Mouse (Mus musculus) megakaryocyte, embryonic 14.5 days (primary cell): Measurements from ENCODE around the gene Htatsf1. TPM values are rescaled to one million over a fixed set of nuclear protein-coding genes. Genes with fewer than 3 reads are reported as not detected.

ENCODE experiments used
- H3K27me3 ChIP-seq: replicated peaks from 2 replicates; pipeline ENCODE3; 2012; ENCODE audit warnings: inconsistent platforms
- H3K36me3 ChIP-seq: replicated peaks from 2 replicates; pipeline ENCODE3; 2012; ENCODE audit warnings: low read length, inconsistent platforms, mixed read lengths
- H3K4me1 ChIP-seq: 2 replicates; pipeline ENCODE4 v1.6.1; 2012; ENCODE audit warnings: inconsistent platforms
- H3K4me3 ChIP-seq: replicated peaks from 2 replicates; pipeline ENCODE3; 2012; ENCODE audit warnings: moderate library complexity, mild to moderate bottlenecking, inconsistent platforms
- H3K9me3 ChIP-seq: 2 replicates; pipeline ENCODE4 v1.6.1; 2012; ENCODE audit warnings: inconsistent platforms
- FLI1 ChIP-seq: IDR thresholded peaks from 2 replicates; pipeline ENCODE4 v1.6.1; 2012; ENCODE audit warnings: low read length, inconsistent platforms, mixed read lengths
- GATA1 ChIP-seq: IDR thresholded peaks from 3 replicates; pipeline ENCODE4 v1.6.1; 2012; ENCODE audit warnings: mixed read lengths, low read length, inconsistent platforms, borderline replicate concordance
- polyA plus RNA-seq: library from polyadenylated mRNA; stranded (reverse); fragments of >175 nt; gene quantifications from 2 replicates; pipeline ENCODE4 v1.2.3, GENCODE M21; 2012; ENCODE audit warnings: low replicate concordance; ENCODE audit not compliant: insufficient read depth

The Htatsf1 gene
- 5.9 and 20.8 TPM in 2 replicates for polyA plus RNA-seq

- no peaks in the 10 kb centered on the region; the same call in 1 of the 2 replicates for H3K4me1 ChIP-seq
- H3K4me3 ChIP-seq, result peak within 1 kb of the TSS; percentile 95
- no peaks in the 10 kb centered on the region for H3K27me3 ChIP-seq
- TF ChIP-seq GATA1 (no peak), FLI1 (no peak)
- H3K36me3 ChIP-seq, result peaks cover 17% of the 10 kb centered on the region
- peaks cover 7% of the 10 kb centered on the region for H3K9me3 ChIP-seq
Measured at GRCm38 (mm10) chrX:57053174-57053992, at the start of gene Htatsf1. TSS of gene Htatsf1 (plus strand) at chrX:57053583.

DNA sequence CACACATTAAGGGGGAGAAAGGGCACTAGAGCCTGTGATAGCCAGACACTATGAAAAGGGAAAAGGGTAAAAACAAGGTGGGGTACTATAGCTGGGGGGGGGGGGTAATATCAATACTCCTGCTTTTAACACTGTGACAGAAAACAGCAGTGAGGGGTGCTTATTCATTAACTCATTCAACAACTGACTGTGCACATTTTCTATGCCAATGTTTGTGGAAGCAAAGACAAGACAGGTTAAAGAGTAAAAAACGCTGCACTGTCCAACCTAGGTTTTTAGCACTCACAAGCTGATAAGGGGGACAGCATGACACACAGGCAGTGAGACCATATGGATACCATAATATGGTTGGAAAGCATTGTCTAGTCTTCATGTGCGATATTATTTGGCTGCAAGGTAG lies 40.5 kb upstream of the Htatsf1 start:
- no peaks in the 10 kb centered on the region; the same call in 1 of the 2 replicates for H3K9me3 ChIP-seq
- TF ChIP-seq GATA1 (no peak), FLI1 (no peak)
- no peak overlapping the region for H3K4me3 ChIP-seq

DNA sequence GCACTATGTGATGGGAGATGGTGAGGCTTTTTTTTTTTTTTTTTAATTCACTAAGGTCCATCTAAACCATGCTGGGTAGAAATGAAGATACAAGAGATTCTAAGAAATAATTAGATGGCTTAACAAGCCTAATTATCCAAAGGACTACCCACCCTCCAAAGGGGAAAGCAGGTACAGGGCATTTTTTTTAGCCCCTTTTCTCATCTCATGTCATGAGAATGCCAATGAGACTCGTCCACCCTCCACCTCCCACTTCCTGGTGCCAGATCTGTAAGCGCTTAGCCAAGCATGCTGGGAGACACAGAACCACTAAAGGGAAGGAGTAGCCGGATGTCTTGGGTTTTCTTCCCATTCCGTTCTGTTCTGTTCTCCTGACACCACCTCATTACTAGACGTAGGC lies 10.6 kb upstream of the Htatsf1 start, which contains the start of gene Brs3:
TSS of gene Brs3 (plus strand) at position 301 of the 400 bp plus-strand sequence.
- Histone ChIP-seq H3K4me1 (no peaks in the 10 kb centered on the region), H3K4me3 (no peak within 1 kb of the TSS), H3K36me3 (no peaks in the 10 kb centered on the region), H3K9me3 (no peaks in the 10 kb centered on the region), H3K27me3 (peaks cover 18% of the 10 kb centered on the region)
- no peak for TF ChIP-seq FLI1
- TF ChIP-seq GATA1, result no peak

More for the DNA sequence above, 40.5 kb upstream of the Htatsf1 start:
- Histone ChIP-seq H3K36me3 (no peaks in the 10 kb centered on the region), H3K27me3 (peaks cover 3% of the 10 kb centered on the region), H3K4me1 (no peaks in the 10 kb centered on the region)

GRCm38 (mm10) chrX:57043869-57044268 lies 9.5 kb upstream of the Htatsf1 start:
- H3K27me3 ChIP-seq, result peaks cover 15% of the 10 kb centered on the region
- H3K36me3 ChIP-seq, result no peaks in the 10 kb centered on the region
- no peaks in the 10 kb centered on the region for H3K4me1 ChIP-seq
- no peak for TF ChIP-seq FLI1
- TF ChIP-seq GATA1, result no peak
- no peaks in the 10 kb centered on the region for H3K9me3 ChIP-seq
- H3K4me3 ChIP-seq, result no peak overlapping the region

DNA sequence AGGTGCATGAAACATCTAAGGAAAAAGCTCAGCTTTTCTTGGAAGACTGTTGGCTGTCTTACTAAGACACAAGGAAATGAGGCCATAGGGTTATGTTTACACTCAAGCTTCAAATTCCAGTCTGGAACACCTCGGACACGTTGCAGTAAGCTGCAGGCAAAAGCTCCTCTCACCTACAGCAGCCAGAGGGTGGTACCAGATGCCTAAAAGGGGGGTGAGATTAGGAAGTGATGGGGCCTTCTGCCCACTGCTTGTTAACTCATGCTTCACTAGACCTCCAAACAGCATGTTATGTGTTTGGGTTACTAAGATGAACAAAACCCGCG lies 572 bp upstream of the Htatsf1 start:
- no peak for TF ChIP-seq FLI1
- no peak for TF ChIP-seq GATA1
- Histone ChIP-seq H3K4me1 (no peaks in the 10 kb centered on the region; the same call in 1 of the 2 replicates), H3K27me3 (peaks cover 2% of the 10 kb centered on the region), H3K36me3 (peaks cover 16% of the 10 kb centered on the region), H3K4me3 (peak overlapping the region; percentile 95), H3K9me3 (peaks cover 7% of the 10 kb centered on the region)

GRCm38 (mm10) chrX:57053993-57054385 lies 606 bp downstream of the Htatsf1 start:
- Histone ChIP-seq H3K36me3 (peaks cover 17% of the 10 kb centered on the region), H3K4me1 (no peaks in the 10 kb centered on the region; the same call in 1 of the 2 replicates), H3K4me3 (peak overlapping the region; percentile 95), H3K27me3 (no peaks in the 10 kb centered on the region), H3K9me3 (peaks cover 7% of the 10 kb centered on the region)
- TF ChIP-seq GATA1 (no peak), FLI1 (no peak)

DNA sequence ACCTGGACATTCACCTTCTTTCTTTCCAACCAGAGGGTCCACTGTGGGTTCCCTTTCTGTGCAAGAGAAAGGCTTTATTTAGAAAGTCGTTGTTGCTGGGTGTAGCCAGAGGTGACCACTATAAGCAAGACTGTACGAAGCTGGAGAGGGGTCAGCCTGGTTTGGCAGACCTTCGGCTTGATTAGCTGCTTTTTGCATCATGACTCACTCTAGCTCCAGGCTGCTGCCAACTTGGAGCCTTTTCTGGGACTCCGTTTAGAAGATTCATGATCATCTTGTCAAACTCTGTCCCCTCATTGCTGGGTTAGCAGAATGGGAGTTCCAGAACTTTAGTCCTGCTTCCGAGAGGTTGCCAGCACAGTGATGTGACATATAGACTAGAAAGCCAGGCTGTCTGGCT lies 28.1 kb downstream of the Htatsf1 start:
- no peaks in the 10 kb centered on the region for H3K36me3 ChIP-seq
- no peaks in the 10 kb centered on the region for H3K9me3 ChIP-seq
- peaks cover 9% of the 10 kb centered on the region for H3K27me3 ChIP-seq
- H3K4me3 ChIP-seq, result no peak overlapping the region
- H3K4me1 ChIP-seq, result no peaks in the 10 kb centered on the region
- TF ChIP-seq GATA1 (no peak), FLI1 (no peak)

GRCm38 (mm10) chrX:57087806-57088205 lies 34.4 kb downstream of the Htatsf1 start, which contains the start of gene Vgll1:
TSS of gene Vgll1 (plus strand) at chrX:57088106.
- Histone ChIP-seq H3K36me3 (no peaks in the 10 kb centered on the region), H3K9me3 (no peaks in the 10 kb centered on the region), H3K4me1 (no peaks in the 10 kb centered on the region), H3K4me3 (no peak within 1 kb of the TSS), H3K27me3 (peaks cover 7% of the 10 kb centered on the region)
- no peak for TF ChIP-seq FLI1
- TF ChIP-seq GATA1, result no peak

GRCm38 (mm10) chrX:57103415-57103814 lies 50.0 kb downstream of the Htatsf1 start:
- no peaks in the 10 kb centered on the region for H3K4me1 ChIP-seq
- TF ChIP-seq FLI1 (no peak), GATA1 (no peak)
- no peaks in the 10 kb centered on the region for H3K9me3 ChIP-seq
- H3K4me3 ChIP-seq, result no peak overlapping the region
- H3K27me3 ChIP-seq, result peaks cover 15% of the 10 kb centered on the region
- H3K36me3 ChIP-seq, result no peaks in the 10 kb centered on the region

- Histone ChIP-seq H3K4me1 (no peaks in the 10 kb centered on the region), H3K4me3 (no peak overlapping the region), H3K36me3 (no peaks in the 10 kb centered on the region), H3K27me3 (peaks cover 9% of the 10 kb centered on the region), H3K9me3 (no peaks in the 10 kb centered on the region)
- TF ChIP-seq GATA1, result no peak
- no peak for TF ChIP-seq FLI1
Measured at GRCm38 (mm10) chrX:57106956-57107355, 53.6 kb downstream of the Htatsf1 start.

Other genes with a start within 250 kb of the Htatsf1 start
- 0.37 TPM in 1 of 2 replicates, not detected in the other for gene Map7d3, start 231.3 kb upstream of the Htatsf1 start, polyA plus RNA-seq
- gene Adgrg4, start 183.4 kb upstream of the Htatsf1 start, polyA plus RNA-seq, result 0.32 TPM in 1 of 2 replicates, not detected in the other
- not detected in 2 replicates for gene Brs3, start 10.5 kb upstream of the Htatsf1 start, polyA plus RNA-seq
- gene Vgll1, start 34.5 kb downstream of the Htatsf1 start, polyA plus RNA-seq, result not detected in 2 replicates
- not detected in 2 replicates for gene Cd40lg, start 158.6 kb downstream of the Htatsf1 start, polyA plus RNA-seq